17 mouse cellular contexts compared by ENCODE assay signal in the genomic region with DNA sequence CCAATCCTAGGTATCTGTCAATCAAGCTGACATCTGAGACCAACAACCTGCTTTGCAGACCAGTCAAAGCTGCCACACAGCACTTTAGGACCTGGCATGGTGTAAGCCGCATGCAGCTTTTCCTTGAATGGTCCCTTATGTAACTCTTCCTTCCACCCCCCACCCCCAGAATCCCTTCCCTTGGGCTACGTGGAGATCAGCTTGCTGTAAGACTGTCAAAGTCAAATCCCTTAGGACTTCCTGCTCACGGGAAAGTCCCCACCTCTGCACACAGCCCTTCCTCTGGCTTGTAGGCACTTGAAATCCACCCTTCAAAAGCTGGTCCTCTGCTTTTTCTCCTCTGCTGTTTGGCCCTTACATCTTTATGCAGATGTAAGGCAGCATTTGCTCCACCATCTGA. TPM values are rescaled to one million over a fixed set of nuclear protein-coding genes. Genes with fewer than 3 reads are reported as not detected.
"Had no signal": no experiment of that assay in that cellular context is flagged by ENCODE, and none has a peak within 500 bp of the region (broad histone marks: within the 10 kb centered on the region; RNA-seq: fewer than 3 reads in every experiment).

No protein-coding gene starts in this region.

- H3K36me3 ChIP-seq: limb, embryonic 10.5 days; liver, embryonic 15.5 days; neural tube, embryonic 15.5 days; stomach, embryonic 15.5 days had no signal

- DNase-seq: kidney, postnatal 10 days; kidney, postnatal 4 days; lung, adult 2 months; lung, postnatal 36 days; midbrain, embryonic 14.5 days; right cerebral cortex, postnatal 4 days; thymus, adult 2 months; thymus, postnatal 25 days had no signal

- H3K27ac ChIP-seq: left cerebral cortex, adult 2 months; limb, embryonic 10.5 days; liver, embryonic 15.5 days; neural tube, embryonic 15.5 days; stomach, embryonic 15.5 days had no signal

- H3K4me1 ChIP-seq: liver, embryonic 15.5 days had no signal

- H3K4me2 ChIP-seq: liver, embryonic 11.5 days; liver, embryonic 15.5 days; neural tube, embryonic 15.5 days; stomach, embryonic 15.5 days had no signal

- H3K9me3 ChIP-seq: limb, embryonic 10.5 days; liver, embryonic 15.5 days; neural tube, embryonic 15.5 days; stomach, embryonic 15.5 days had no signal

- H3K9ac ChIP-seq: liver, embryonic 15.5 days; neural tube, embryonic 15.5 days; stomach, embryonic 15.5 days had no signal

- H3K27me3 ChIP-seq: liver, embryonic 15.5 days; neural tube, embryonic 15.5 days; stomach, embryonic 15.5 days had no signal

- ATAC-seq: lung, postnatal 0 days had no signal

- H3K4me3 ChIP-seq: left cerebral cortex, adult 2 months; limb, embryonic 10.5 days; liver, embryonic 15.5 days; myocyte; neural tube, embryonic 15.5 days; stomach, embryonic 15.5 days had no signal

RNA-seq across cellular contexts. Expression of a gene that starts 19.8 kb away (rescaled TPM):
- total RNA-seq: layer of hippocampus, postnatal 14 days had no signal
- polyA plus RNA-seq: midbrain, embryonic 14.5 days; myocyte had no signal
